Mouse (Mus musculus) forebrain, embryonic 10.5 days (tissue): ENCODE measurements at regions not wholly inside any gene's neighbourhood (a gene's known extent, or its start where the extent isn't known, plus 50 kb on each side); places are given as distances from the start of the nearest gene placed in this dataset.

Experiments
- DNase-seq: peaks from one replicate; pipeline ENCODE4 v3.0.0-alpha.2; 2017; ENCODE audit warnings: low spot score; ENCODE audit errors: extremely low spot score
- H3K27ac ChIP-seq: fragments of 300-500 bp; sonication (generic); 2 replicates; pipeline ENCODE4 v1.5.1; 2016; ENCODE audit warnings: mild to moderate bottlenecking
- H3K27me3 ChIP-seq: fragments of 300-500 bp; sonication (generic); 2 replicates; pipeline ENCODE4 v1.6.1; 2016; ENCODE audit warnings: mild to moderate bottlenecking; ENCODE audit not compliant: poor library complexity, severe bottlenecking
- H3K36me3 ChIP-seq: fragments of 300-500 bp; sonication (generic); replicated peaks from 2 replicates; pipeline ENCODE4 v1.6.1; 2016; ENCODE audit warnings: mild to moderate bottlenecking, moderate library complexity
- H3K4me1 ChIP-seq: fragments of 300-500 bp; sonication (generic); 2 replicates; pipeline ENCODE4 v1.6.1; 2016
- H3K4me3 ChIP-seq: fragments of 300-500 bp; sonication (generic); 2 replicates; pipeline ENCODE4 v1.5.1; 2016; ENCODE audit warnings: mild to moderate bottlenecking, moderate library complexity
- H3K9me3 ChIP-seq: fragments of 300-500 bp; sonication (generic); 2 replicates; pipeline ENCODE4 v1.6.1; 2016; ENCODE audit warnings: mild to moderate bottlenecking, moderate library complexity
- WGBS: fragments of 180-500 bp; shearing (Covaris S2); methylation state at CpG from one replicate; pipeline ENCODE4 v1.1.7; 2016; 5-methylcytosine and 5-hydroxymethylcytosine counted together

DNA sequence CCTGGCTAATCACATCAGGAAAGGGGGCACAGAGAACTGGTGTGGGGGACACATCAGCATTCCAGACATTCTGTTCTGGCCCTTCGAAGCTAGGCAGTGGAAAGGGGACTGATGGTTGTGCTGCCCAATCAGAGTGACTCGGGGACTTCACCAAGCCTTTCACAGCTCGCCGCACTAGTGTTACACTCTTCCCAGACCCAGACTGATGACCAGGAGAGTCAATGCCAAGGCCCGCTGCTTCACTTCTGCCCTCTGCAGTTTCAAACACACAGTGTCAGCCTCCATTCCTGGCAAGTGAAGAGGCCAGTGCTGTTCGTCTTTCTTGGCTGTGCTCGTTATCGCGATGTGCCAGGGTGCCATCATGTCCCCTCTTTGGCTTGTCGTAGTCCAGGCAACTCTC is 121.7 kb upstream of the Gm10181 start:
- H3K36me3 ChIP-seq = no peaks in the 10 kb centered on the region
- H3K4me1 ChIP-seq = 0 out of 2 replicates have a peak, but pooled peaks cover 12% of the 10 kb centered on the region
- H3K4me3 ChIP-seq = no peak overlapping the region
- WGBS = 77% methylated on average over 10 of the region's 10 CpGs
- no peak overlapping the region for H3K27ac ChIP-seq
- no peak for DNase-seq
- no peaks in the 10 kb centered on the region for H3K9me3 ChIP-seq
- no peaks in the 10 kb centered on the region; the same call in 1 of the 2 replicates for H3K27me3 ChIP-seq

- H3K4me3 ChIP-seq = peak overlapping the region; percentile 37
- H3K27me3 ChIP-seq = peaks cover 31% of the 10 kb centered on the region
- H3K36me3 ChIP-seq = no peaks in the 10 kb centered on the region
- no peaks in the 10 kb centered on the region for H3K9me3 ChIP-seq
- no peak for DNase-seq
- H3K27ac ChIP-seq = peak overlapping the region; percentile 26; the same call in 1 of the 2 replicates
- H3K4me1 ChIP-seq = peaks cover 24% of the 10 kb centered on the region
- WGBS = 5% methylated on average over 19 of the region's 19 CpGs
Measured at GRCm38 (mm10) chr9:24974021-24974741, 115.0 kb upstream of the Gm10181 start.

GRCm38 (mm10) chr9:24982796-24983195 is 106.4 kb upstream of the Gm10181 start:
- Histone ChIP-seq H3K27ac (no peak overlapping the region), H3K27me3 (no peaks in the 10 kb centered on the region), H3K36me3 (no peaks in the 10 kb centered on the region), H3K4me3 (no peak overlapping the region), H3K9me3 (no peaks in the 10 kb centered on the region), H3K4me1 (no peaks in the 10 kb centered on the region)
- WGBS = 73% methylated on average over 3 of the region's 3 CpGs
- no peak for DNase-seq

GRCm38 (mm10) chr9:24994491-24994890 is 94.7 kb upstream of the Gm10181 start:
- no peak for DNase-seq
- WGBS = 63% methylated on average over 7 of the region's 7 CpGs
- no peak overlapping the region for H3K27ac ChIP-seq
- H3K27me3 ChIP-seq = no peaks in the 10 kb centered on the region
- H3K4me3 ChIP-seq = no peak overlapping the region
- no peaks in the 10 kb centered on the region for H3K9me3 ChIP-seq
- no peaks in the 10 kb centered on the region for H3K36me3 ChIP-seq
- H3K4me1 ChIP-seq = peaks cover 6% of the 10 kb centered on the region; the same call in 1 of the 2 replicates

DNA sequence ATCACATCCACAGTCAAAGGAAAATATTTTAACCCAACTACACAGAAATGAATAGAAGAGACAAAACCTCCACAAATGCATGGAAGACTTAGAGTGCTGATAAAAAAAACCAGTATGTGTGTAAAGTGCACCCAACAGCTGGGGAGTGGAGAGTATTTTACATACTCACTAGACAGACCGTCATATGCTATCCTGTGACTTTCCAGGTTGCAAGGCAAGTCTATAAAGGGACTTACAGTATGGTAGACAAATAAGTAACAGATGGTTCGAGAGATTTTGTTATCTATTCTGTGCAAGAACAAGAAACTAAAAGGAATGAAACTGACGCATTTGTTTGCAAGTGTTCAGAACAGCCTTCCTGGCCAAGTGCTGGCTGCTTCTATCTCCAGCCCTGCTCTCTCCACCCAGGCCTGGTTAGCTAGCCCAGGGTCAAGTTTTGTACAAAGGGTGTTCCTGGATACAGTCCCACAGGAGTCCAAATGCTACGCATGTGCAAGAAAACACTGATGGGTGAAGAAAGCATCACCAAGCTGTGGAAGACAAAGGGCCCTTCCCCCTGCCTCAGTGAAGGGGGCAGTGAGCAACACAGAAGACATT is 68.0 kb upstream of the Gm10181 start:
- H3K9me3 ChIP-seq = no peaks in the 10 kb centered on the region
- no peaks in the 10 kb centered on the region for H3K27me3 ChIP-seq
- no peak for DNase-seq
- no peaks in the 10 kb centered on the region for H3K36me3 ChIP-seq
- WGBS = 86% methylated on average over 4 of the region's 4 CpGs
- no peak overlapping the region for H3K4me3 ChIP-seq
- no peak overlapping the region for H3K27ac ChIP-seq
- H3K4me1 ChIP-seq = no peaks in the 10 kb centered on the region

DNA sequence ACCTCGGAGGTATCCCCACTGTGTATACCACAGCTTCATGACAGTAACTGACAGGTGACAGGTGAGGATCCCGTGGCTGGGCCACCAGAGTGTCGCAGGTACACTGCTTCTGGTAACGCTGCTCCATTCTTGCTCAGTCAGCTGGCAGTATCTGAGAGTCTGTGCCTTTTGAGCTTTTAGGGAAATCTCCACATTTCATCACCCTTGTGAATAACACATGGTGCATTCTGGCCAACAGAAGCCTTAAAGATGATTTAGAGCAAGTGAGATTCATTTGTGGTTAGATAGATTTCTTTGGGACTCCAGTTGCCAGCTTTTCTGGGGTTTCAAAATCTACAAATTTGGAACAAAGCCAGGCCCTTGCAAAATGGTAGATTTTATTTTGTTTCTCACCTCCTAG is 66.8 kb upstream of the Gm10181 start:
- 87% methylated on average over 4 of the region's 4 CpGs for WGBS
- H3K36me3 ChIP-seq = no peaks in the 10 kb centered on the region
- no peak overlapping the region for H3K4me3 ChIP-seq
- no peaks in the 10 kb centered on the region for H3K9me3 ChIP-seq
- H3K27me3 ChIP-seq = no peaks in the 10 kb centered on the region
- H3K27ac ChIP-seq = no peak overlapping the region
- H3K4me1 ChIP-seq = no peaks in the 10 kb centered on the region
- DNase-seq = no peak

DNA sequence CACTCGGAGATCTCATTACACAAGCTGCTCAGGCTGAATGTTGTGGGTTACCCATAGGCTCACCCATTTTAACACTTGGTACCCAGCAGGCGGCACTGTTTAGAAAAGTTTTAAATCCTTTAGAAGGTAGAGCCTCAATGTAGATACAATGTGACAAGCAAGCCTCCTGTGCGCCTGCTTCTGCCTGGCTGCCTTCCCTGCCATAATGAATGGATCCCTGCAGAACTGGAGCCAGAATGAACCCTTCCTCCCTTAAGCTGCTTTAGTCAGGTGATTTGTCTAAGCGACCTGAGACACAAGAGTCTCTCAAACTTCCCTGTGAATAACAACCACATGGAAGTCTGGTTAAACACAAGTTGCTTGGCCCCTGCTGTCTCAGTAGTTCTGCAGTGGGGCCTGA is 64.7 kb upstream of the Gm10181 start:
- no peaks in the 10 kb centered on the region for H3K9me3 ChIP-seq
- WGBS = 60% methylated on average over 4 of the region's 4 CpGs
- H3K27me3 ChIP-seq = peaks cover 7% of the 10 kb centered on the region; the same call in 1 of the 2 replicates
- H3K4me3 ChIP-seq = no peak overlapping the region
- no peak for DNase-seq
- H3K36me3 ChIP-seq = no peaks in the 10 kb centered on the region
- H3K4me1 ChIP-seq = no peaks in the 10 kb centered on the region
- H3K27ac ChIP-seq = no peak overlapping the region

DNA sequence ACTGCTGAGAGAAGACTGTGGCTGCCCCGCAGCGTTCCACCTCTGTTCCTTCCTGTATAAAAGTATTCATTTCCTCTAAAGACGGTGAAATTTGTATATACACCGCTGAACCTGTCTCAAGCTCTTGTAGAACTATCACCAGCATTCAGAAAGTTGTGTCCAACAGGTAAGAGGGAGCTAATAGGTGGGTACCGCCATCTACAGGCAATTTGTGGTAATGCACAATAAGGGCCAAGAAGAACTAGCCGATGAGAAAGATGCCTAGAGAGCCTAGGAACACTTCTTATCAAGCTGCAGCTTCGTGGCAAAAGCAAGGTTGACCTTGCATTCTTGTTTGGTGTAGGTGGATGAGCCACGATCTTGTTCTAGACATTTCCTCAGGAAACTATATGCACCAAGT is 61.6 kb upstream of the Gm10181 start:
- Histone ChIP-seq H3K36me3 (no peaks in the 10 kb centered on the region), H3K9me3 (no peaks in the 10 kb centered on the region), H3K4me1 (no peaks in the 10 kb centered on the region), H3K27me3 (peaks cover 7% of the 10 kb centered on the region; the same call in 1 of the 2 replicates), H3K27ac (no peak overlapping the region), H3K4me3 (no peak overlapping the region)
- 8% methylated on average over 8 of the region's 8 CpGs for WGBS
- peak; percentile 64 for DNase-seq

DNA sequence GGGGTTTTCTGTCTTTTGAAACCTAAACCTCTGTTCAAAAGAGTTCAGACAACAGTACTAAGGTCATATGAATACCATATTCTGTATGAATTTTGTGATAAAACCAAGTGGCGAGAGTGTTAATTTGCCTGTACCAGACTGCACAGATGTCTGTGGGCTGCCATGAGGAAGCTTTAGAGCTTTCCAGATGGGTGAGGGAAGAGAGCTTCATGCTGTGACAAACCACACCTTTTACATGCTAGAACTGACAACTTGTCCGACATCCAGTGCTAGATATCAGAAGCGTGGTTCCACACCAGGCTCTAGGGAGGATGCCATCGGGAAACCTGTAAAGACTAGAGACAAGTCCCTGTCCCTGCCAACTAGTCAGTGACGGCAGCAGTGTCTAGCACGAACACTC is 60.9 kb upstream of the Gm10181 start:
- H3K4me3 ChIP-seq = no peak overlapping the region
- H3K27me3 ChIP-seq = peaks cover 7% of the 10 kb centered on the region; the same call in 1 of the 2 replicates
- no peak overlapping the region for H3K27ac ChIP-seq

GRCm38 (mm10) chr9:25031466-25031865 is 57.8 kb upstream of the Gm10181 start:
- Histone ChIP-seq H3K27me3 (peaks cover 7% of the 10 kb centered on the region; the same call in 1 of the 2 replicates), H3K4me3 (no peak overlapping the region), H3K36me3 (no peaks in the 10 kb centered on the region), H3K27ac (no peak overlapping the region), H3K4me1 (no peaks in the 10 kb centered on the region), H3K9me3 (no peaks in the 10 kb centered on the region; the same call in 1 of the 2 replicates)
- WGBS = 87% methylated on average over 6 of the region's 6 CpGs
- DNase-seq = no peak

More for the DNA sequence above, 60.9 kb upstream of the Gm10181 start:
- H3K9me3 ChIP-seq = no peaks in the 10 kb centered on the region
- no peaks in the 10 kb centered on the region for H3K36me3 ChIP-seq
- WGBS = 81% methylated on average over 6 of the region's 6 CpGs
- H3K4me1 ChIP-seq = no peaks in the 10 kb centered on the region
- DNase-seq = no peak
